Mouse (Mus musculus) cerebellum, adult 11 months (tissue): ENCODE data around the gene Gm2696.
A peak's percentile ranks its signal among the peaks of the same experiment; 100 is the strongest.
"Not testable (repeated sequence)": the region's sequence is repeated elsewhere in the genome, so short reads cannot be mapped to it uniquely, and the experiment has no call there.

ENCODE experiments used
- DNase-seq: peaks from one replicate; pipeline ENCODE4 v3.0.0; 2022

Gene Gm2696

GRCm38 (mm10) chr10:77814382-77814781 is at the start of gene Gm2696:
Gene Gm2696, plus strand, starts transcription at chr10:77814682.
- DNase-seq: no peak

GRCm38 (mm10) chr10:77769727-77770126 is 44.8 kb upstream of the Gm2696 start:
- no peak for DNase-seq

- DNase-seq: not testable (repeated sequence)
Observed at GRCm38 (mm10) chr10:77771225-77771624, 43.3 kb upstream of the Gm2696 start, which contains the start of gene Gm3238. Gene Gm3238, minus strand, starts transcription at chr10:77771325.

- not testable (repeated sequence) for DNase-seq
Observed at GRCm38 (mm10) chr10:77772142-77772541, 42.3 kb upstream of the Gm2696 start.

- not testable (repeated sequence) for DNase-seq
Observed at GRCm38 (mm10) chr10:77776844-77777243, 37.6 kb upstream of the Gm2696 start, which contains the start of gene Gm7138. Gene Gm7138, minus strand, starts transcription at chr10:77776944.

GRCm38 (mm10) chr10:77782442-77782841 is 32.0 kb upstream of the Gm2696 start, which contains the start of gene Gm3250:
Gene Gm3250, minus strand, starts transcription at chr10:77782542.
- DNase-seq: not testable (repeated sequence)

- DNase-seq: not testable (repeated sequence)
Observed at GRCm38 (mm10) chr10:77783396-77783795, 31.1 kb upstream of the Gm2696 start.

GRCm38 (mm10) chr10:77787876-77788275 is 26.6 kb upstream of the Gm2696 start, which contains the start of gene Gm7137:
Gene Gm7137, minus strand, starts transcription at chr10:77788200.
- DNase-seq: not testable (repeated sequence)

GRCm38 (mm10) chr10:77788621-77789020 is 25.9 kb upstream of the Gm2696 start:
- DNase-seq: no peak

GRCm38 (mm10) chr10:77794976-77795375 is 19.5 kb upstream of the Gm2696 start, which contains the start of gene Gm9639:
Gene Gm9639, minus strand, starts transcription at chr10:77795076.
- DNase-seq: no peak

GRCm38 (mm10) chr10:77797677-77798076 is 16.8 kb upstream of the Gm2696 start:
- no peak for DNase-seq

GRCm38 (mm10) chr10:77798164-77798920 is 16.1 kb upstream of the Gm2696 start:
- peak; percentile 9 for DNase-seq

GRCm38 (mm10) chr10:77798921-77799508 is 15.5 kb upstream of the Gm2696 start, which contains the start of gene Gm19668:
Gene Gm19668, minus strand, starts transcription at chr10:77799133.
- DNase-seq: no peak

GRCm38 (mm10) chr10:77804095-77804494 is 10.4 kb upstream of the Gm2696 start:
- no peak for DNase-seq

GRCm38 (mm10) chr10:77811743-77812142 is 2.7 kb upstream of the Gm2696 start, which contains the start of gene Gm9507:
Gene Gm9507, minus strand, starts transcription at chr10:77811843.
- no peak for DNase-seq

- DNase-seq: no peak
Observed at GRCm38 (mm10) chr10:77815514-77815913, 1.0 kb downstream of the Gm2696 start.

- no peak for DNase-seq
Observed at GRCm38 (mm10) chr10:77818523-77818922, 4.0 kb downstream of the Gm2696 start.

- DNase-seq: no peak
Observed at GRCm38 (mm10) chr10:77819203-77819602, 4.7 kb downstream of the Gm2696 start.

- no peak for DNase-seq
Observed at GRCm38 (mm10) chr10:77826951-77827350, 12.5 kb downstream of the Gm2696 start, which contains the start of gene Krtap10-4. Gene Krtap10-4, minus strand, starts transcription at chr10:77827095.

- DNase-seq: no peak
Observed at GRCm38 (mm10) chr10:77835647-77836046, 21.2 kb downstream of the Gm2696 start, which contains the start of gene Krtap10-10. Gene Krtap10-10, plus strand, starts transcription at chr10:77835947.

- no peak for DNase-seq
Observed at GRCm38 (mm10) chr10:77839006-77839405, 24.5 kb downstream of the Gm2696 start.

GRCm38 (mm10) chr10:77846503-77846902 is 32.0 kb downstream of the Gm2696 start, which contains the start of gene Gm36176:
Gene Gm36176, plus strand, starts transcription at chr10:77846803.
- DNase-seq: no peak

GRCm38 (mm10) chr10:77846961-77847360 is 32.5 kb downstream of the Gm2696 start:
- DNase-seq: peak; percentile 28
